Mouse (Mus musculus): ENCODE data around the gene Gm20903.
"Not testable (repeated sequence)": the region's sequence is repeated elsewhere in the genome, so short reads cannot be mapped to it uniquely, and the experiment has no call there.

Gene Gm20903

GRCm38 (mm10) chrY:73669015-73669414 lies at the start of gene Gm20903:
TSS of gene Gm20903 (plus strand) at chrY:73669315.
- not testable (repeated sequence) for DNase-seq (ENCODE audit: low read depth, low spot score)

All from ES-CJ7 (cell line).